Mouse (Mus musculus) urinary bladder, adult 18-20 months (tissue): ENCODE results near the gene Wasf2.
"Not testable (repeated sequence)": the region's sequence is repeated elsewhere in the genome, so short reads cannot be mapped to it uniquely, and the experiment has no call there.

Experiments
- DNase-seq, 2 experiments: peaks; one replicate each; pipeline ENCODE4 v3.0.0; 2022; ENCODE audit warnings: low spot score in 2 of 2, mixed read lengths in 2 of 2

Wasf2 gene

GRCm38 (mm10) chr4:133096671-133097070, 33.6 kb upstream of the Wasf2 start:
- DNase-seq: not testable (repeated sequence)

DNA sequence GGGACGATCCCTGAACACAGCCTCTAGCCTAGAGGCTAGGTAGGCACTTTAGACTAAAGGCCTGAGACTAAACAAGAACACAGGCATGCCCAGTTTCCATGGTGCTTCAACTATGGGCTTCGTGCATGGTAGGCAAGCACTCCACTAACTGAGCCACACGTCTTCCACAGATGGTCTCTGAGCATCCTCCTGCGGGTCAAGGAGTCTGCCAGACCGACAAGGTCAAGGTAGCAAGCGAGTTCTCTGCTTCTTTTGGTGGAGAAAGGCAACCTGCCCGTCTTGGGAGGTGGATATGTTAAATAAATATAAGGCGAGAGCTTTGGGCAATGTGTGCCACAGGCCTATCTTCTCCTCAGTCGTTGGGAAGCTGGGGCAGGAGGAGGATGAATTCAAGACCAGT, 28.6 kb upstream of the Wasf2 start:
- DNase-seq: no peak

GRCm38 (mm10) chr4:133103525-133104193, 26.6 kb upstream of the Wasf2 start:
- no peak for DNase-seq

- no peak for DNase-seq
Observed at GRCm38 (mm10) chr4:133104194-133104569, 26.1 kb upstream of the Wasf2 start.

DNA sequence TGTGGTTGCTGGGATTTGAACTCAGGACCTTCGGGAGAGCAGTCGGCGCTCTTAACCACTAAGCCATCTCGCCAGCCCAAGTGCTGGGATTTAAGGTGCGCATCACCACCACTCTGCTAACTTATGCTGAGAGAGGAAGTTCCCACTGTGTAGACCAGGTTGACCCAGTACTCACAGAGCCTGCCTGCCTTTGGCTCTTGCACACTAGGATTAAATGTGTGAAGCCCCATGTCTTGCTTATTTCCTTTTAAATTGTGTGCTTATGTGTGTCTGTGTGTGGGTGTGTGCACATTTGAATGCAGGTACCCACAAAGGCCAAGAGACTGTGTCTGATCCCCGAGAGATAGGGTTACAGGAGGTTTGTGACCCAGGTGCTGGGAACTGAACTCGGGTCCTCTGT, 23.6 kb upstream of the Wasf2 start:
- DNase-seq: no peak

DNA sequence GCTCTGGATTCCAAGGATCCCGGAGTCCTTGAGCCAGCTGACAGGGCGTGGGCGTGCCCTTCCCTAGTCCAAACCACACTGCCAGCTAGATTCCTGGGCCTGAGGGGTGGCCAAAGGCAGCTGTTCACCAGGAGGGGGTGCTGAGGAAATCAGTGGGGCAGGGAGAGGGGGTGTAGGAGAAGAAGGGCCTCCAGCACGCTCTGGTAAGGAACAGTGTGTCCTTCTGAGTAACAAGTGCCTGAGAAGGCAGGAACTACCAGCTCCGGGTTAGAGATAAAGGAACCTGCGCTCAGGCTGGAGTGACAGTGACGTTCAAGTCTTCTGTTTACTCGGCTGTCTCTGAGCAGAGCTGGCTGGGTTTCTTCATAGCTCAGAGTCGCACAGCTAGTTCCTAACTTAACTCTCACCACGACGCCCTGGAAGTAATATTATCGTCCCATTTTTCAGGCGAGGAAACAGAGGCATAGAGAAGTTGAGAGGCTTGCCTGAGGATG, 22.5 kb upstream of the Wasf2 start:
- DNase-seq: no peak

- DNase-seq: no peak
Observed at GRCm38 (mm10) chr4:133108481-133109334, 21.6 kb upstream of the Wasf2 start.

- DNase-seq: no peak
Observed at GRCm38 (mm10) chr4:133109335-133109801, 20.9 kb upstream of the Wasf2 start.

DNA sequence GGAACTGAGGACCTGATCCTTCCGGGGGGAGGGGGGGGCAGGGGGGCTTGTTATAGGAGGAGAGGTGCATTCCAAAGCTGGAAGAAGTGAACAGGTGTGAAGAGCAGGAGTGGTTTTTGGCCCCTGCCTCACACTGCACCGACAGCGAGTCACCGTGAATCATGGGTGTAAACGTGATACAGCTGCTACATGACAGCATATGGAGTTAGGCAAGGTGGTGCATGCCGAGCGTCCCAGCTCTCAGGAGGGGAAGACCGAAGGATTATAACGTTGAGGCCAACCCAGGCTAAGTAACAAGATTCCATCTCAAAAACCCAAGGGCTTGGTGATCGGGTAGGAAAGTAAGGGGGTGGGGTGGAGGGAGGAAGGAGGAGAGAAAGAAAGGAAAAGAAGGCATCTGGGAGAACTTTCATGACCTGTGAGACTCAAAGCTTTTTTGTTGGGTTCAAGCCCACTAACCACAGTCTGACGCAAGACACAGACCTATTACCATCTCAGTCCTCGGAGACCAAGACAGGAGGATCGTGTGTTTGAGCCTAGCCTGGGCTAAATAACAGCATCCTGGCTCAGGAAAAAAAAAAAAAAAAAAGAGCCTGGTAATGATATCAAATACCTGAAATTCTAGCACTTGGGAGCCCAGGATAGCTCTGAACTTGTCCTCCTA, 18.0 kb upstream of the Wasf2 start:
- DNase-seq: no peak

DNA sequence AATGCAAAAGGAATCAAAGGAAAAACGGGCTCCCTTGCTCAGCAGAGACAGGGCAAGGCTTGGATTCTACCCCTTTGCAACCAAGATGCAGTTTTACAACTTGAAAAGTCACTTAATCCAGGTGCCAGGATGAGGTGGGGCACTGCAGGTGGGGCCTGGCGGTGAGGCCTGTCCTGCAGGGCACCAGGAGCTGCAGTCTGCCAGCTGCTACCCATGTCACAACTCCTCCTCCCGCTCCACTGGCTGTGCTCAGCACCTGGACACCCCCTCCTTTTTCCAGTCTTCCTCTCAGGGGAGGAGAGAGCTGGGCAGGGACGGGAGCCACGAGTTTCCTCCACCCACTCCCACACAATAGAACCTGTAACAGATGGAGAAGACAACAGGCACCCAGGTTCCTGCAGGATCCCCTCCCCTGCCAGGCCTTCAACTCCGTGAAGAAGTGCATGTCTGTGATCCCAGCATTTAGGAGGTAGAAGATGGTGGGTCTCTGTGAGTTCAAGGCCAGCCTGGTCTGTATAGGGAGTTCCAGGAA, 16.9 kb upstream of the Wasf2 start:
- no peak for DNase-seq

GRCm38 (mm10) chr4:133114762-133115161, 15.5 kb upstream of the Wasf2 start:
- no peak for DNase-seq

GRCm38 (mm10) chr4:133115721-133116429, 14.4 kb upstream of the Wasf2 start:
- no peak for DNase-seq

GRCm38 (mm10) chr4:133116756-133117470, 13.4 kb upstream of the Wasf2 start:
- DNase-seq: no peak

- peak; percentile 69 to 75 for DNase-seq
Observed at GRCm38 (mm10) chr4:133117556-133118411, 12.5 kb upstream of the Wasf2 start.

DNA sequence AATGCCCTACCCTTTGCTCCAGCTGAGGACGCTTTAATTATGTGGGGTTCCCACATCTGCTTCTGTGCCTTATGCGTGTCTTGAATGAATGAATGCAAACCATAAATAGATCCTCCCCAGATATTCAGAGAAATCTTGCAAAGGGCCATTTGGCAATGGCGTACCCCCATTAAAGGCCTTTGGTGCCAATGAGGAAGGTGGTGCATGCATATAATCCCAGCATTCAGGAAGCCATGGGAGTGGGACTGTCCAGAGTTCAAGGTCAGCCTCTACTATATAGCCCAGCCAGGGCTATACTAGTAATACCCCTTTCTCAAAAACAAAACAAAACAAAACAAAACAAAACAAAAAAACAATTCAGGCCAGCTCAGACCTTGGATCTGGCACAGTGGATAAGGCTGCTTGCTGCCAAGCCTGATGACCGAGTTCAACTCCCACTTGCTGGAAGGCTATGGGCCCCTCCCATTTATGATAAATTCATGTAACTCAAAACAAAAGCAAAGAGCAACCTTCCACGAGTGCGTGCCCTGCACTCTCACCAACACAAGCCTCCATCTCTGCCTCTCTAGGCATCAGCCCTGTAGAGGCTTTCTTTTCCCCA, 11.4 kb upstream of the Wasf2 start:
- DNase-seq: no peak

DNA sequence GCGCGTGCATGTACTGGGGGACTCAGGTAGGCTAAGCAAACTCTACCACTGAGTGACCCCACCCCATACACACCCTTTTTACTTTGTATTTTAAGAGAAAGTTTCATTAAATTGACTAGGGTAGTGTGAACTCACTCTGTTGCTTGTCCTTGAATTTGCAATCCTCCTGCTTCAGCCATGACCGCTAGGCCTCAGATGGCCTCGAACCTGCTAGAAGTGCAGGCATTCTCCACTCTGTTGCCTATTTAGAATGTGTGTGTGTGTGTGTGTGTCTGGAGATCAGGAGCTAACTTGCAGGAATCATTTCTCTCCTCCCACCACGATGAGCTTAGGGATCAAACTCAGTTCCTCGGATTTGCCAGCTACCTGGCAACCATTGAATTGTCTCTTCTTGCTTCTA, 10.7 kb upstream of the Wasf2 start:
- no peak for DNase-seq

DNA sequence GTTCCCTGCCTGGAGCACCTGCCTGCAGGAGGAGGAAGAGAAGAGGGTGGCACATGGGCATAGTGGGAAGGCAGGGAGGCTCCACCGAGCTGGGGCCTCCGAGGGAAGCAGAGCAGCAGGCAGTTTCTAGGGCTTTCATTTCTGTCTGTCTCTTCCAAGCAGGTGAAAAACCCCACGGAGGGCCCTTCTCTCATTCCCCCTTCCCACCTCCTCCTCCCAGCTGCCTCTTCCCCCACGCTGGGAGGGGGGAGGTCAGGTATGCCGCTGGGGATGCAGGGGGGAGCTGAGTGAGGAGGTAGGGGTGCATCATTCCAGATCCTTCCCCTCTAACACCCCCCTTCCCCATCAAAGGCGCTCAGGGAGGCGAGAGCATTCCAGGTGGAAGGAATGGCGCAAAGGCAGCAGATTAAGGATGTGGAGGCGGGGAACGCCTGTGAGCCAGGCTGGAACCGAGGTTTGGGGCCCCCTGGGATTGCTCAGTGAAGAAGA, 9.4 kb upstream of the Wasf2 start:
- no peak for DNase-seq

DNA sequence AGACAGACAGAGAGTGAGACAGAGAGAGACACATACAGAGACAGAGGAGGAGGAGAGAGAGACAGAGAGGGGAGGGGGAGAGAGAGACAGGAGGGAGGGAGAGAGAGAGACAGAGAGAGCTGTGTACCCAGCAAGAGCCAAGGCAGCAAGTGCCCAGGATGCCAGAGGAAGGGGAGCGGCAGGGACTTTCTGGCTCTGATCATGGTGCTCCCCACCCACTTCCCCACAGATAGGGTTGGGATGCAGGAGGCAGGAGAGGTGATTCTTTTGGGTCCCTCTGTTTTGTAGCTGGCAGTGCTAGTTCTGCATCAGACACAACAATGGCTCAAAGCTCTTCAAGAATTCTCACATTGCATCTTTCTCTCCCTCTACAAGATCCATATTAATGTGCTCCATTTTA, 8.9 kb upstream of the Wasf2 start:
- no peak for DNase-seq

- DNase-seq: no peak
Observed at GRCm38 (mm10) chr4:133121974-133122637, 8.2 kb upstream of the Wasf2 start.
